Mouse (Mus musculus): ENCODE data around the gene Uqcrfs1.

Uqcrfs1 gene

GRCm38 (mm10) chr13:30544856-30545604, at the start of gene Uqcrfs1:
Gene Uqcrfs1, minus strand, starts transcription at chr13:30545362.
- in situ Hi-C loops (cut with MboI) = no loop called here

- in situ Hi-C loops (cut with MboI) = no loop called here
Observed at GRCm38 (mm10) chr13:30585786-30586185, 40.6 kb upstream of the Uqcrfs1 start.

- in situ Hi-C loops (cut with MboI) = no loop called here
Observed at GRCm38 (mm10) chr13:30582541-30582940, 37.4 kb upstream of the Uqcrfs1 start.

- in situ Hi-C loops (cut with MboI) = no loop called here
Observed at GRCm38 (mm10) chr13:30578806-30579205, 33.6 kb upstream of the Uqcrfs1 start.

- in situ Hi-C loops (cut with MboI) = no loop called here
Observed at GRCm38 (mm10) chr13:30576819-30577218, 31.7 kb upstream of the Uqcrfs1 start.

GRCm38 (mm10) chr13:30572971-30573370, 27.8 kb upstream of the Uqcrfs1 start:
- in situ Hi-C loops (cut with MboI) = loop anchor here (25.0 kb wide), 1 partner anchor 1039 kb away; no protein-coding TSS in a partner anchor

- in situ Hi-C loops (cut with MboI) = loop anchor here (25.0 kb wide), 1 partner anchor 1042 kb away; no protein-coding TSS in a partner anchor
Observed at GRCm38 (mm10) chr13:30570182-30570581, 25.0 kb upstream of the Uqcrfs1 start.

- in situ Hi-C loops (cut with MboI) = loop anchor here (25.0 kb wide), 1 partner anchor 1045 kb away; no protein-coding TSS in a partner anchor
Observed at GRCm38 (mm10) chr13:30567571-30567970, 22.4 kb upstream of the Uqcrfs1 start.

- in situ Hi-C loops (cut with MboI) = loop anchor here (25.0 kb wide), 1 partner anchor 1046 kb away; no protein-coding TSS in a partner anchor
Observed at GRCm38 (mm10) chr13:30566767-30567166, 21.6 kb upstream of the Uqcrfs1 start.

- in situ Hi-C loops (cut with MboI) = loop anchor here (25.0 kb wide), 1 partner anchor 1052 kb away; no protein-coding TSS in a partner anchor
Observed at GRCm38 (mm10) chr13:30560603-30561002, 15.4 kb upstream of the Uqcrfs1 start.

- in situ Hi-C loops (cut with MboI) = loop anchor here (25.0 kb wide), 1 partner anchor 1052 kb away; no protein-coding TSS in a partner anchor
Observed at GRCm38 (mm10) chr13:30560052-30560451, 14.9 kb upstream of the Uqcrfs1 start.

- in situ Hi-C loops (cut with MboI) = loop anchor here (5.0 to 25.0 kb wide), 2 partner anchors 420 to 1055 kb away; no protein-coding TSS in a partner anchor
Observed at GRCm38 (mm10) chr13:30557751-30558150, 12.6 kb upstream of the Uqcrfs1 start.

- in situ Hi-C loops (cut with MboI) = loop anchor here (25.0 kb wide), 1 partner anchor 1059 kb away; no protein-coding TSS in a partner anchor
Observed at GRCm38 (mm10) chr13:30553051-30553587, 8.0 kb upstream of the Uqcrfs1 start.

- in situ Hi-C loops (cut with MboI) = no loop called here
Observed at GRCm38 (mm10) chr13:30549339-30549738, 4.2 kb upstream of the Uqcrfs1 start.

GRCm38 (mm10) chr13:30548835-30549234, 3.7 kb upstream of the Uqcrfs1 start:
- in situ Hi-C loops (cut with MboI) = no loop called here

- in situ Hi-C loops (cut with MboI) = no loop called here
Observed at GRCm38 (mm10) chr13:30530761-30531160, 14.4 kb downstream of the Uqcrfs1 start.

- in situ Hi-C loops (cut with MboI) = no loop called here
Observed at GRCm38 (mm10) chr13:30524961-30525360, 20.2 kb downstream of the Uqcrfs1 start.

- in situ Hi-C loops (cut with MboI) = no loop called here
Observed at GRCm38 (mm10) chr13:30523971-30524370, 21.2 kb downstream of the Uqcrfs1 start.

- in situ Hi-C loops (cut with MboI) = no loop called here
Observed at GRCm38 (mm10) chr13:30523246-30523891, 21.8 kb downstream of the Uqcrfs1 start.

GRCm38 (mm10) chr13:30521282-30521902, 23.8 kb downstream of the Uqcrfs1 start:
- in situ Hi-C loops (cut with MboI) = no loop called here

GRCm38 (mm10) chr13:30518191-30518590, 27.0 kb downstream of the Uqcrfs1 start:
- in situ Hi-C loops (cut with MboI) = no loop called here

- in situ Hi-C loops (cut with MboI) = no loop called here
Observed at GRCm38 (mm10) chr13:30507651-30508050, 37.5 kb downstream of the Uqcrfs1 start.

Measured in mature B cell (primary cell).